Mouse (Mus musculus) heart, adult 8-10 months (tissue): ENCODE measurements around the gene G6pdx. TPM values are rescaled to one million over a fixed set of nuclear protein-coding genes. Genes with fewer than 3 reads are reported as not detected.

ENCODE experiments used
- total RNA-seq, 4 experiments: library from RNA; stranded (reverse); gene quantifications; 2 replicates each; pipeline ENCODE4 v1.2.4; 2022

The G6pdx gene
- total RNA-seq, 4 experiments from 2014 or later = 5.4 to 8.0 (median 5.8) TPM

Other genes starting within 250 kb of the G6pdx start
- gene Flna, start 179.4 kb downstream of the G6pdx start, total RNA-seq = 10 to 100 TPM; 59.1 to 98.9 (median 79.2) TPM
- gene Emd, start 174.5 kb downstream of the G6pdx start, total RNA-seq = 10 to 100 TPM; 31.5 to 38.2 (median 33.4) TPM
- 100 to 1,000 TPM; 121 to 325 (median 211) TPM for gene Rpl10, start 158.4 kb downstream of the G6pdx start, total RNA-seq
- gene Taz, start 147.3 kb downstream of the G6pdx start, total RNA-seq = 10 to 100 TPM; 47.1 to 63.2 (median 49.8) TPM
- gene Dnase1l1, start 146.9 kb downstream of the G6pdx start, total RNA-seq = 10 to 100 TPM; 17.7 to 20.0 (median 18.3) TPM
- gene Atp6ap1, start 132.1 kb downstream of the G6pdx start, total RNA-seq = 100 to 1,000 TPM; 130 to 144 (median 138) TPM
- gene Gdi1, start 124.2 kb downstream of the G6pdx start, total RNA-seq = 10 to 100 TPM; 55.5 to 80.4 (median 71.0) TPM
- gene Fam50a, start 116.2 kb downstream of the G6pdx start, total RNA-seq = 10 to 100 TPM; 22.7 to 28.1 (median 25.8) TPM
- 1 to 10 TPM in 1 of 4 experiments, under 1 TPM in 3; 0.19 to 1.4 (median 0.73) TPM for gene Plxna3, start 100.1 kb downstream of the G6pdx start, total RNA-seq
- gene Lage3, start 75.6 kb downstream of the G6pdx start, total RNA-seq = 10 to 100 TPM; 24.0 to 33.2 (median 31.2) TPM
- gene Ubl4a, start 56.0 kb downstream of the G6pdx start, total RNA-seq = 10 to 100 TPM; 74.3 to 82.5 (median 80.1) TPM
- 1 to 10 TPM; 4.0 to 6.7 (median 5.8) TPM for gene Slc10a3, start 55.8 kb downstream of the G6pdx start, total RNA-seq
- gene Fam3a, start 35.9 kb downstream of the G6pdx start, total RNA-seq = 10 to 100 TPM; 14.7 to 20.0 (median 18.1) TPM
- 10 to 100 TPM; 46.2 to 56.3 (median 49.5) TPM for gene Ikbkg, start 35.9 kb downstream of the G6pdx start, total RNA-seq
- not detected for gene Gm6880, start 52.2 kb upstream of the G6pdx start, total RNA-seq
- gene Olfr1326-ps1, start 145.7 kb upstream of the G6pdx start, total RNA-seq = not detected
- gene Olfr1325, start 163.5 kb upstream of the G6pdx start, total RNA-seq = not detected
- under 1 TPM in 3 of 4 experiments, not detected in 1; 0.22 to 0.65 (median 0.30) TPM for gene Gm5640, start 216.4 kb upstream of the G6pdx start, total RNA-seq